Mouse (Mus musculus): ENCODE data around the gene Bcl2a1c.
"Not testable (repeated sequence)": the region's sequence is repeated elsewhere in the genome, so short reads cannot be mapped to it uniquely, and the experiment has no call there.

- not testable (repeated sequence) for TF ChIP-seq CTCF, EP300 (IDR thresholded peaks at IDR 0.05; ENCODE audit: low read depth)
Measured at GRCm38 (mm10) chr9:114305957-114306356, 24.0 kb upstream of the Bcl2a1c start.
